Mouse (Mus musculus): ENCODE measurements around the gene Abcb1b.

DNA sequence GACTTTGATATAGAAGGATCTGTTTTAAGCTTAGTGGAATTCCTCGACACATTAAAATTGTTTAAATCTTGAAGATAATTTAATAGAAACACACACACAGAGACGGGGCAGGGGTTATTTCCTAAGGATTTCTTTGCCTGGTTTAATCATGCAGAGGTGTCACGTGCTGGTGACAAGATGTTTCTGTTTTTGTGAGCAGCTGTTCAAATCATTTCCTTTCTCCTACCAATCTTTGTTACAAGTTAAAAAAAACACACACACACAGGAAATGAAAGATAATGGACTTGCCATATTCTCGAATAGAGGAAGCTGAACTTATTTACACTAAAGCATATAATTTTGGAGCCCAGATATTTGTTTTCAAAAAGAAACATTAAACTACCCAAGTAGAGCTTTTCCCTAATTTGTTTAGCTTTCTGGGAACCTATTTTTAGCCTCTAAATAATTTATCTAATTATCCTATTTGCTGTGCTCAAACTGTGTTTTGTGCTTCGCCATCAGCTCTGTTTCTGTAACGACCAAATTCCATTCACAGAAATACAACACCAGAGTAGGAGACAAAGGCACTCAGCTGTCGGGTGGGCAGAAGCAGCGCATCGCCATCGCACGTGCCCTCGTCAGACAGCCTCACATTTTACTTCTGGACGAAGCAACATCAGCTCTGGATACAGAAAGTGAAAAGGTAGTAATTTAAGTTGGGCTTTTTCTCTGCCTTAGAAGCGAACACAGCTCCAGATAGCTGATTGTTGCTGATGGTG lies 65.8 kb downstream of the Abcb1b start:
- no peak for TF ChIP-seq CTCF (IDR thresholded peaks at IDR 0.05; ENCODE audit: borderline replicate concordance, extremely low read depth, insufficient read depth, insufficient read length)
- TF ChIP-seq POLR2A (IDR thresholded peaks at IDR 0.05; ENCODE audit: borderline replicate concordance, extremely low read depth, insufficient read depth, insufficient read length, poor library complexity, severe bottlenecking) = no peak

Data from brain, embryonic 14.5 days (tissue).